8 mouse cellular contexts compared by ENCODE assay signal in the genomic region with DNA sequence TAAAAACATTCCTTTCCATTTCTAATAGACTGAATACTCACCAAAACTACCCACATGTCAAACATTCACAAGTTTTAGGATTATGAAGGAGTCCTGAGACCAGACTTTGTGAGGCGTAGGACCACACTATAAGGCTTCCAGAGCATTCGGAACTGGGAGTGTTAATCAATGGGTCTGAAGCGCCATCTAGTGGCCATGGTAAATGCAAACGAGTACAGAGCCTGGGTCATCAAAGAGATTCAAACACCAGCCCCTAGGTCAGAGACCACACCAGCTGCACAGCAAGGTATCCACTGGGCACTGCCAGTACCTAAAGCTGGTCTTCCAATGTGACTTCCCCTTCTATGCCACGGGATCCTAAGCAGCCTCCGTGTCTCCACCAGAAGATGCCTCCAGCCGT. TPM values are rescaled to one million over a fixed set of nuclear protein-coding genes. Genes with fewer than 3 reads are reported as not detected.
A peak's percentile ranks its signal among the peaks of the same experiment; 100 is the strongest.
DNase-seq lines count a peak whose midpoint lies in the region; ATAC-seq and TF ChIP-seq lines count a peak whose summit lies in the region.
"Had no signal": no experiment of that assay in that cellular context is flagged by ENCODE, and none has a peak within 500 bp of the region (broad histone marks: within the 10 kb centered on the region; RNA-seq: fewer than 3 reads in every experiment).

No protein-coding gene starts in this region.

- ATAC-seq in embryonic facial prominence, embryonic 11.5 days (replicated peaks; ENCODE audit: insufficient number of reproducible peaks, low FRiP score, low TSS enrichment, low read depth), result peak; percentile 65; the same call in 1 of the 2 replicates

- TF ChIP-seq CTCF in MEL (IDR thresholded peaks at IDR 0.05 in 2 of 3, conservative IDR thresholded peaks at IDR 0.05 in 1 of 3; ENCODE audit: control insufficient read depth in 1 of 3, insufficient read depth in 1 of 3, low read depth in 2 of 3, low read length in 3 of 3, poor library complexity in 1 of 3, severe bottlenecking in 1 of 3), result peak; percentile 81 to 95 (median 82)
- peak; percentile 60; the same call in 1 of the 2 replicates for TF ChIP-seq CTCF in small intestine, adult 2 months (IDR thresholded peaks at IDR 0.05; ENCODE audit: extremely low read depth, insufficient read length, insufficient replicate concordance, low read depth, low read length)

- WGBS in embryonic facial prominence, embryonic 11.5 days, result 12% methylated on average over 7 of the region's 7 CpGs
- 9% methylated on average over 7 of the region's 7 CpGs for WGBS in small intestine, adult 2 months

- H3K36me3 ChIP-seq in MEL (ENCODE audit: control insufficient read depth in 1 of 2, insufficient read depth in 2 of 2, low read length in 2 of 2), result no peaks in the 10 kb centered on the region
- H3K36me3 ChIP-seq in embryonic facial prominence, embryonic 11.5 days (replicated peaks; ENCODE audit: control insufficient read depth, insufficient read depth, low read depth, low read length), result no peaks in the 10 kb centered on the region
- H3K36me3 ChIP-seq in small intestine, adult 2 months (ENCODE audit: control insufficient read depth, insufficient read depth, low read length), result no peaks in the 10 kb centered on the region

- H3K4me2 ChIP-seq in embryonic facial prominence, embryonic 11.5 days (ENCODE audit: low read depth, low read length), result no peak overlapping the region

- peak; percentile 69 for DNase-seq in MEL (ENCODE audit: low read depth, low spot score)
- DNase-seq in adrenal gland, postnatal 4 days (ENCODE audit: low spot score in 2 of 2), result peak; percentile 40 to 60
- peak; percentile 92 for DNase-seq in embryonic facial prominence, embryonic 11.5 days (ENCODE audit: low spot score)
- peak; percentile 74 to 86 for DNase-seq in heart, postnatal 14 days
- peak; percentile 80 for DNase-seq in layer of hippocampus, adult 9-10 months (ENCODE audit: low spot score)
- peak; percentile 84 for DNase-seq in lung, postnatal 36 days

- H3K4me3 ChIP-seq in MEL (ENCODE audit: control insufficient read depth in 1 of 2, insufficient read depth in 1 of 2, low read depth in 2 of 2, low read length in 2 of 2), result no peak overlapping the region
- H3K4me3 ChIP-seq in embryonic facial prominence, embryonic 11.5 days (ENCODE audit: low read depth, low read length), result no peak overlapping the region
- no peak overlapping the region for H3K4me3 ChIP-seq in small intestine, adult 2 months (ENCODE audit: low read depth, low read length)

- no peaks in the 10 kb centered on the region for H3K79me2 ChIP-seq in MEL (ENCODE audit: control insufficient read depth, insufficient read depth, low read length, poor library complexity)

- no peak for TF ChIP-seq EP300 in MEL (IDR thresholded peaks at IDR 0.05; ENCODE audit: low read depth in 1 of 2, low read length in 2 of 2)

- no peaks in the 10 kb centered on the region; a peak in 3 of 4 replicates for H3K27me3 ChIP-seq in MEL (ENCODE audit: control insufficient read depth in 1 of 2, insufficient read depth in 2 of 2, low read length in 2 of 2)
- no peaks in the 10 kb centered on the region for H3K27me3 ChIP-seq in embryonic facial prominence, embryonic 11.5 days (ENCODE audit: control insufficient read depth, insufficient read depth, low read length)
- H3K27me3 ChIP-seq in small intestine, adult 2 months (ENCODE audit: control insufficient read depth, insufficient read depth, low read length), result no peaks in the 10 kb centered on the region

- no peak for TF ChIP-seq POLR2A in MEL (IDR thresholded peaks at IDR 0.05; ENCODE audit: control insufficient read depth in 1 of 2, insufficient read depth in 1 of 2, low read depth in 1 of 2, low read length in 2 of 2, poor library complexity in 1 of 2)
- no peak for TF ChIP-seq POLR2A in small intestine, adult 2 months (IDR thresholded peaks at IDR 0.05; ENCODE audit: low read depth, low read length)

- intact Hi-C loops in heart, postnatal 14 days (cut with DNase I), result loop anchor here (1.0 to 5.0 kb wide), 3 partner anchors 190 to 301 kb away; no protein-coding TSS in a partner anchor

- no peak overlapping the region for H3K9ac ChIP-seq in MEL (ENCODE audit: control insufficient read depth, low read depth, low read length, poor library complexity, severe bottlenecking)
- H3K9ac ChIP-seq in embryonic facial prominence, embryonic 11.5 days (replicated peaks; ENCODE audit: low read length), result no peak overlapping the region

- no peaks in the 10 kb centered on the region for H3K9me3 ChIP-seq in MEL (replicated peaks; ENCODE audit: insufficient read depth, low read length)
- no peaks in the 10 kb centered on the region for H3K9me3 ChIP-seq in embryonic facial prominence, embryonic 11.5 days (replicated peaks; ENCODE audit: control insufficient read depth, low read length)

- TF ChIP-seq RAD21 in MEL (IDR thresholded peaks at IDR 0.05; ENCODE audit: low read depth, low read length), result peak; percentile 92

- no peak overlapping the region for H3K27ac ChIP-seq in MEL (ENCODE audit: control insufficient read depth, low read depth, low read length)
- H3K27ac ChIP-seq in embryonic facial prominence, embryonic 11.5 days (replicated peaks; ENCODE audit: low read depth, low read length), result no peak overlapping the region
- H3K27ac ChIP-seq in small intestine, adult 2 months (ENCODE audit: insufficient read depth, low read depth, low read length), result no peak overlapping the region

- no peaks in the 10 kb centered on the region for H3K4me1 ChIP-seq in MEL (ENCODE audit: control insufficient read depth in 1 of 2, insufficient read depth in 2 of 2, low read length in 2 of 2)
- peaks cover 5% of the 10 kb centered on the region for H3K4me1 ChIP-seq in embryonic facial prominence, embryonic 11.5 days (ENCODE audit: control insufficient read depth, insufficient read depth, low read length)
- H3K4me1 ChIP-seq in small intestine, adult 2 months (ENCODE audit: control insufficient read depth, insufficient read depth, insufficient read length, low read length), result no peaks in the 10 kb centered on the region

TF ChIP-seq in MEL, 35 proteins besides CTCF, POLR2A, EP300 and RAD21 (continues in another document):
- TF ChIP-seq TBP (IDR thresholded peaks at IDR 0.05; ENCODE audit: low read depth, low read length), result no peak
- no peak for TF ChIP-seq POLR2AphosphoS5 (IDR thresholded peaks at IDR 0.05; ENCODE audit: borderline replicate concordance, low read depth, low read length)
- no peak for TF ChIP-seq E2F4 (IDR thresholded peaks at IDR 0.05; ENCODE audit: borderline replicate concordance, low read depth, low read length)
- no peak for TF ChIP-seq BHLHE40 (IDR thresholded peaks at IDR 0.05; ENCODE audit: borderline replicate concordance, low read depth, low read length)
- peak; percentile 82 for TF ChIP-seq ZC3H11A (IDR thresholded peaks at IDR 0.05; ENCODE audit: low read depth, low read length)
- TF ChIP-seq MYB (IDR thresholded peaks at IDR 0.05; ENCODE audit: low read depth, low read length), result no peak
- TF ChIP-seq ZKSCAN1 (IDR thresholded peaks at IDR 0.05; ENCODE audit: low read depth, low read length), result no peak
- TF ChIP-seq ETS1 (IDR thresholded peaks at IDR 0.05; ENCODE audit: low read depth, low read length), result no peak
- TF ChIP-seq CHD2 (IDR thresholded peaks at IDR 0.05; ENCODE audit: low read length), result no peak
- no peak for TF ChIP-seq POLR2AphosphoS2 (IDR thresholded peaks at IDR 0.05; ENCODE audit: low read length)
- peak; percentile 82 for TF ChIP-seq SMC3 (IDR thresholded peaks at IDR 0.05; ENCODE audit: low read depth, low read length)
- TF ChIP-seq HCFC1 (IDR thresholded peaks at IDR 0.05; ENCODE audit: low read depth, low read length), result no peak

RNA-seq across cellular contexts. Expression of gene Gng13, which starts 18.5 kb away (rescaled TPM):
- 3.1 and 3.9 TPM in 2 replicates for total RNA-seq in MEL (2012; rRNA removed)
- under 1 TPM in 1 of 2 experiments, not detected in 1; 0.13 TPM for polyA plus RNA-seq in MEL (2012; ENCODE audit: insufficient read depth in 1 of 2, insufficient read length in 2 of 2, low read depth in 1 of 2, low replicate concordance in 2 of 2, missing spikeins in 1 of 2)
- total RNA-seq in adrenal gland, postnatal 4 days (2021), result 1 to 10 TPM in 1 of 2 experiments, not detected in 1; 1.8 TPM
- 1.7 and 2.4 TPM in 2 replicates for polyA plus RNA-seq in embryonic facial prominence, embryonic 11.5 days (2014; fragmentation: Nextera tagmentation; extraction: Ambion mirVana)
- total RNA-seq in heart, postnatal 14 days (2021), result 1 to 10 TPM; 1.7 to 2.1 TPM
- polyA plus RNA-seq in small intestine, adult 2 months (2012; rRNA removed), result 0.20 and 0.30 TPM in 2 replicates
- polyA plus RNA-seq: liver, embryonic 16.5 days had no signal

RNA-seq across cellular contexts. Expression of gene Chtf18, which starts 28.8 kb away (rescaled TPM):
- 29.9 and 35.5 TPM in 2 replicates for total RNA-seq in MEL (2012; rRNA removed)
- polyA plus RNA-seq in MEL (2012; ENCODE audit: insufficient read depth in 1 of 2, insufficient read length in 2 of 2, low read depth in 1 of 2, low replicate concordance in 2 of 2, missing spikeins in 1 of 2), result 10 to 100 TPM in 1 of 2 experiments, not detected in 1; 71.1 TPM
- 10 to 100 TPM; 16.2 to 17.7 TPM for total RNA-seq in adrenal gland, postnatal 4 days (2021)
- 17.7 and 21.2 TPM in 2 replicates for polyA plus RNA-seq in embryonic facial prominence, embryonic 11.5 days (2014; fragmentation: Nextera tagmentation; extraction: Ambion mirVana)
- 1 to 10 TPM; 1.1 to 4.4 TPM for total RNA-seq in heart, postnatal 14 days (2021)
- polyA plus RNA-seq in small intestine, adult 2 months (2012; rRNA removed), result 7.3 and 15.2 TPM in 2 replicates

RNA-seq across cellular contexts. Expression of gene Rpusd1, which starts 29.0 kb away (rescaled TPM):
- 7.3 and 8.2 TPM in 2 replicates for total RNA-seq in MEL (2012; rRNA removed)
- 10 to 100 TPM in 1 of 2 experiments, not detected in 1; 23.9 TPM for polyA plus RNA-seq in MEL (2012; ENCODE audit: insufficient read depth in 1 of 2, insufficient read length in 2 of 2, low read depth in 1 of 2, low replicate concordance in 2 of 2, missing spikeins in 1 of 2)
- total RNA-seq in adrenal gland, postnatal 4 days (2021), result 10 to 100 TPM; 16.6 to 18.2 TPM
- 18.7 and 19.4 TPM in 2 replicates for polyA plus RNA-seq in embryonic facial prominence, embryonic 11.5 days (2014; fragmentation: Nextera tagmentation; extraction: Ambion mirVana)
- total RNA-seq in heart, postnatal 14 days (2021), result 1 to 10 TPM; 5.0 to 5.4 TPM
- polyA plus RNA-seq in small intestine, adult 2 months (2012; rRNA removed), result 12.4 and 23.0 TPM in 2 replicates

RNA-seq across cellular contexts. Expression of gene Mslnl, which starts 37.4 kb away (rescaled TPM):
- 0.08 TPM in 1 of 2 replicates, not detected in the other for total RNA-seq in MEL (2012; rRNA removed)
- polyA plus RNA-seq in MEL (2012; ENCODE audit: insufficient read depth in 1 of 2, insufficient read length in 2 of 2, low read depth in 1 of 2, low replicate concordance in 2 of 2, missing spikeins in 1 of 2), result under 1 TPM in 1 of 2 experiments, not detected in 1; 0.08 TPM
- total RNA-seq in adrenal gland, postnatal 4 days (2021), result not detected
- polyA plus RNA-seq in embryonic facial prominence, embryonic 11.5 days (2014; fragmentation: Nextera tagmentation; extraction: Ambion mirVana), result 0.10 TPM in 1 of 2 replicates, not detected in the other
- total RNA-seq in heart, postnatal 14 days (2021), result not detected
- polyA plus RNA-seq in small intestine, adult 2 months (2012; rRNA removed), result 0.16 and 0.20 TPM in 2 replicates
- polyA plus RNA-seq: liver, embryonic 16.5 days had no signal

RNA-seq across cellular contexts. Expression of gene Msln, which starts 55.7 kb away (rescaled TPM):
- not detected in 2 replicates for total RNA-seq in MEL (2012; rRNA removed)
- polyA plus RNA-seq in MEL (2012; ENCODE audit: insufficient read depth in 1 of 2, insufficient read length in 2 of 2, low read depth in 1 of 2, low replicate concordance in 2 of 2, missing spikeins in 1 of 2), result not detected
- 10 to 100 TPM; 16.3 to 19.1 TPM for total RNA-seq in adrenal gland, postnatal 4 days (2021)
- polyA plus RNA-seq in embryonic facial prominence, embryonic 11.5 days (2014; fragmentation: Nextera tagmentation; extraction: Ambion mirVana), result 0.63 TPM in 1 of 2 replicates, not detected in the other
- total RNA-seq in heart, postnatal 14 days (2021), result 10 to 100 TPM; 30.0 to 34.5 TPM
- polyA plus RNA-seq in small intestine, adult 2 months (2012; rRNA removed), result 1.0 and 3.8 TPM in 2 replicates
